Mouse (Mus musculus): ENCODE results near the gene Cdkn3.
"Not testable (repeated sequence)": the region's sequence is repeated elsewhere in the genome, so short reads cannot be mapped to it uniquely, and the experiment has no call there.

The Cdkn3 gene

GRCm38 (mm10) chr14:46782187-46782828, 22.0 kb downstream of the Cdkn3 start:
- DNase-seq (ENCODE audit: extremely low read depth, insufficient read length, low spot score) = no peak

- no peak for DNase-seq (ENCODE audit: extremely low read depth, insufficient read length, low spot score)
These were observed 23.1 kb downstream of the Cdkn3 start for GRCm38 (mm10) chr14:46783327-46783926.

- DNase-seq (ENCODE audit: extremely low read depth, insufficient read length, low spot score) = no peak
These were observed 24.9 kb downstream of the Cdkn3 start for GRCm38 (mm10) chr14:46785247-46785646.

- DNase-seq (ENCODE audit: extremely low read depth, insufficient read length, low spot score) = no peak
These were observed 27.1 kb downstream of the Cdkn3 start for GRCm38 (mm10) chr14:46787454-46787786.

- peak; percentile 91 for DNase-seq (ENCODE audit: extremely low read depth, insufficient read length, low spot score)
These were observed 27.6 kb downstream of the Cdkn3 start, which contains the start of gene Cnih1 for GRCm38 (mm10) chr14:46787787-46788504. Cnih1 (minus strand) TSS chr14:46788411.

- no peak for DNase-seq (ENCODE audit: extremely low read depth, insufficient read length, low spot score)
These were observed 28.2 kb downstream of the Cdkn3 start for GRCm38 (mm10) chr14:46788505-46788901.

GRCm38 (mm10) chr14:46790303-46790702, 30.0 kb downstream of the Cdkn3 start:
- DNase-seq (ENCODE audit: extremely low read depth, insufficient read length, low spot score) = no peak

- DNase-seq (ENCODE audit: extremely low read depth, insufficient read length, low spot score) = no peak
These were observed 30.4 kb downstream of the Cdkn3 start for GRCm38 (mm10) chr14:46790723-46791122.

GRCm38 (mm10) chr14:46794157-46794556, 33.8 kb downstream of the Cdkn3 start:
- no peak for DNase-seq (ENCODE audit: extremely low read depth, insufficient read length, low spot score)

- DNase-seq (ENCODE audit: extremely low read depth, insufficient read length, low spot score) = peak; percentile 57
These were observed 40.5 kb downstream of the Cdkn3 start for GRCm38 (mm10) chr14:46800684-46801345.

- DNase-seq (ENCODE audit: extremely low read depth, insufficient read length, low spot score) = no peak
These were observed 42.9 kb downstream of the Cdkn3 start for GRCm38 (mm10) chr14:46803259-46803658.

GRCm38 (mm10) chr14:46803791-46804190, 43.5 kb downstream of the Cdkn3 start:
- no peak for DNase-seq (ENCODE audit: extremely low read depth, insufficient read length, low spot score)

- DNase-seq (ENCODE audit: extremely low read depth, insufficient read length, low spot score) = no peak
These were observed 45.8 kb downstream of the Cdkn3 start for GRCm38 (mm10) chr14:46806186-46806585.

GRCm38 (mm10) chr14:46807927-46808326, 47.6 kb downstream of the Cdkn3 start:
- no peak for DNase-seq (ENCODE audit: extremely low read depth, insufficient read length, low spot score)

- DNase-seq (ENCODE audit: extremely low read depth, insufficient read length, low spot score) = no peak
These were observed 55.3 kb downstream of the Cdkn3 start for GRCm38 (mm10) chr14:46815640-46816039.

GRCm38 (mm10) chr14:46816916-46817622, 56.7 kb downstream of the Cdkn3 start:
- DNase-seq (ENCODE audit: extremely low read depth, insufficient read length, low spot score) = no peak

GRCm38 (mm10) chr14:46818743-46819142, 58.4 kb downstream of the Cdkn3 start:
- no peak for DNase-seq (ENCODE audit: extremely low read depth, insufficient read length, low spot score)

GRCm38 (mm10) chr14:46819961-46820360, 59.6 kb downstream of the Cdkn3 start:
- not testable (repeated sequence) for DNase-seq (ENCODE audit: extremely low read depth, insufficient read length, low spot score)

Data from 3134 (cell line).